Mouse (Mus musculus) A20 (cell line): ENCODE measurements around the gene Golm1.
"Not testable (repeated sequence)": the region's sequence is repeated elsewhere in the genome, so short reads cannot be mapped to it uniquely, and the experiment has no call there.

Source experiments
- DNase-seq: peaks from one replicate; pipeline ENCODE4 v3.0.0-alpha.2; 2011; ENCODE audit warnings: low read depth, low spot score

The Golm1 gene

DNA sequence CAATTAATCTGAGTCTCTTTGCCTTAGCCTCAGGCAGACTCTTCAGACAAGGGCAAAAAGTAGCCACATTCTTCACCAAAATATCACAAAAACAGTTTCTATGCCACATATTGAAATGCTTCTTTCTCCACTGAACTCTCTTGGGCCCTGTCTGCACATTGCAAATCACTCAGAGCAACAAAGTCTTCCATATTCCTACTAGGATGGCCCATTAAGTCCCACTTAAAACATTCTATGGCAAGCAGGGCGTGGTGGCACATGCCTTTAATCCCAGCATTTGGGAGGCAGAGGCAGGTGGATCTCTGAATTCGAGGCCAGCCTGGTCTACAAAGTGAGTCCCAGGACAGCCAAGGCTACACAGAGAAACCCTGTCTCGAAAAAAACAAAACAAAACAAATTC is 83.6 kb downstream of the Golm1 start:
- not testable (repeated sequence) for DNase-seq

DNA sequence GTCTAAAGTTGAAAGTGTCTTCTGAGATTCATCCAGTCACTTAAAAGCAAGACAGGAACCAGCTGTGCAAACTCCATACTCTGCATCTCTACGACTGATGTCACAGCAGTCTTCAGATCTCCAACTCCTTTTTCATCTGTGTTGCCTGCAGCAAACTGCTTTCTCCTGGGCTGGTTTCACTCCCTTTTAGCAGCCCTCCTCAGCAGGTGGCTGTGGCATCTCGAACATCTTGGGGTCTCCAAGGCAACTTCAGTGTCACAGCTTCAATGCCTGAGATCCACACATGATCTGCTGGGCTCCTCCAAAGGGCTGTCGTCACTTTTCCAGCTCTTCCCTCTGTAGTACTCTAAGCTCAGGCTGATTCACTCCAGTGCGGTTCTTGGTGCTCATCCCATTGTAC is 84.9 kb downstream of the Golm1 start:
- no peak for DNase-seq

DNA sequence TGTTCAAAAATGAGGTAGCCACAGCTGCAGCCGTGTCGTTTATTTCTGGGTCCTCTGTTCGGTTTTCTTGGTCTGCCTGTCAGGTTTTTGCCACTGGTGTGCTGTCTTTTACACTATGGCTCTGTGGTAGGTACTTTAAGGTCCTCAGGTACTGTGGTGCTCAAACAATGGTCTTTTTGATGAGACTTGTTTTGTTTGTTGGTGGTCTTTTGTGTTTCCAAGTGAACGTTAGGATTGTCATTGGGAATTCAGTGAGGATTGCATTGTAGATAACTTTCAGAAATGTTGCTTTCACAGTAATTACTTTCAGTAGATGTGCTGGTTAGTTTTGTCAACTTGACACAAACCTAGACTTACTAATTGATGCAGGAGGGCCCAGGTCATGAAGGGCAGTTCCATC is 85.9 kb downstream of the Golm1 start:
- no peak for DNase-seq

GRCm38 (mm10) chr13:59587201-59587600 is 88.4 kb downstream of the Golm1 start:
- DNase-seq = no peak

DNA sequence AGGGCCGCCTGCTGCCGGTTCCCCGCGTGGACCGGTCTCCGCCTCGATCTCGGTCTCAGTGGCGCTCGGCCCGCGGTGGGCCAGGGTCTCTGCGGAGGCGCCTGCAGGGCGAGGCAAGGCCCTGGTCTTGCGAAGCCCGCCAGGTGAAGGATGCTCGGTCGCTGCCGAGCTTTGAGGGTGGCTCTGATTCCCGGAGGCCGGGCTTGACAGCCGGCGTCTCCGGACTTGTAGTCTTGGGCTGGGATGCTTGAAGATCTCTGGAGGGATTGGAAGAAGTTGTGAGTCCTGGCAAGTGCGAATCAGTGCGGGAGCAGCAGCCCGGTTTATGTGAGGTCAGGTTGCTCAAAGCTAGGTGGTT is 90.0 kb downstream of the Golm1 start:
- DNase-seq = no peak

DNA sequence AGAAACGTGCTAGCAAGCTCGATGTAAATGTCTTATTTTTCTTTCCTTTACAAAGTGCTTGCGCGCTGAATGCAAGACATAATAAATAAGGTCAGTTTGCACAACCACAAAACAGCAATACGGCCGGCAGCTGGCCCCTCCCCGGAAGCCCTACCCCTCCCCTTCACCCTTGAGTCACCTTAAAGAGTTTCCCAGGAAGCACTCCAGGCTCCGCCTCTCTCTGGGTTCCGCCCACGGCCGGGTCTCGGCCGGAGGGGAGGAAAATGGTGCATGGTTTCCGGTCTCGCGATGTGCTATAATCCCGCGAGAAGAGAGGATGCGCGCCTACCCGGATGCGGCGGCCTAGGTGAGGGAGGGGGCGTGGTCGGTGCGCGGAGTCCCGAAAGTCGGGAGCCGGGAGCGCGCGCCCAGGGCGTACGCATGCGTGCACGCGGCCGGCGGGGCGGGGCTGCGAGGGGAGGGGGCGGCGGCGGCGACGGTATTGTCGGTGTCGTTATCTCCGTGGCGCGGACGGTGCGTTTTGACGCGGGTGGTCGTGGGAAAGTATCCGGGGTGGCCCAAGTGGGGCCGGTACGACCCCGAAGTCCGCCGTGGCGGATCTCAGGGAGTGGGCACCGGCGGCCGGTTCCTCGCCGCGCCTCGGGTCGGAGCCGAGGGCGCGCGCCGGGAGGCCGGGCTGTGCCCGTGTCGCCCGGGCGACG is 90.5 kb downstream of the Golm1 start, which contains the start of the genes Agtpbp1 and Naa35:
Agtpbp1 (minus strand) TSS at position 281 of the 701 bp plus-strand sequence.
Naa35 (plus strand) TSS at position 313 of the 701 bp plus-strand sequence.
- DNase-seq = peak; percentile 99
